Mouse (Mus musculus) embryonic facial prominence, embryonic 10.5 days (tissue): Measurements from ENCODE around the gene B3gntl1. TPM values are rescaled to one million over a fixed set of nuclear protein-coding genes. Genes with fewer than 3 reads are reported as not detected.

ENCODE experiments used
- polyA plus RNA-seq: library from polyadenylated mRNA; unstranded; fragments of >200 nt; fragmentation: Nextera tagmentation; extraction: Ambion mirVana; gene quantifications from 2 replicates; pipeline ENCODE4 v1.2.1, GENCODE M21; 2016

The B3gntl1 gene
- polyA plus RNA-seq, 1 experiment from 2014 or later = 6.6 TPM

Other genes starting within 250 kb of the B3gntl1 start
- 0.30 and 0.50 TPM in 2 replicates for gene Fn3k, start 238.2 kb downstream of the B3gntl1 start, polyA plus RNA-seq
- 55.0 and 57.7 TPM in 2 replicates for gene Tbcd, start 221.2 kb downstream of the B3gntl1 start, polyA plus RNA-seq
- 0.73 and 0.91 TPM in 2 replicates for gene Zfp750, start 153.8 kb downstream of the B3gntl1 start, polyA plus RNA-seq
- 8.4 and 8.5 TPM in 2 replicates for gene Metrnl, start 28.4 kb upstream of the B3gntl1 start, polyA plus RNA-seq
- gene Ptchd3, start 157.1 kb upstream of the B3gntl1 start, polyA plus RNA-seq = not detected in 2 replicates